Mouse (Mus musculus) adrenal gland, adult 2 months (tissue): Measurements from ENCODE around the gene Sema6d. TPM values are rescaled to one million over a fixed set of nuclear protein-coding genes. Genes with fewer than 3 reads are reported as not detected.
A peak's percentile ranks its signal among the peaks of the same experiment; 100 is the strongest.

Experiments
- DNase-seq: peaks from one replicate; pipeline ENCODE4 v3.0.0; 2021
- long read RNA-seq: library from polyadenylated mRNA; stranded (forward); transcript quantifications from one replicate; pipeline ENCODE4 v2.0.0, GENCODE M21; 2021
- polyA plus RNA-seq: library from polyadenylated mRNA; depleted of rRNA; stranded (reverse); fragments of >200 nt; gene quantifications from 2 replicates; pipeline ENCODE4 v1.2.3, GENCODE M21; 2012; rRNA removed
- total RNA-seq, 2 experiments: library from RNA; stranded (reverse); gene quantifications; 2 replicates each; pipeline ENCODE4 v1.2.3; 2021

The Sema6d gene
- total RNA-seq (1 to 10 TPM; 7.6 to 9.3 TPM), polyA plus RNA-seq (6.1 and 9.0 TPM in 2 replicates)
- long read RNA-seq, partial matches to known transcripts, result 0 of 2 reads
- long read RNA-seq, other reads (novel, unspliced or antisense), result 2 of 2 reads

DNA sequence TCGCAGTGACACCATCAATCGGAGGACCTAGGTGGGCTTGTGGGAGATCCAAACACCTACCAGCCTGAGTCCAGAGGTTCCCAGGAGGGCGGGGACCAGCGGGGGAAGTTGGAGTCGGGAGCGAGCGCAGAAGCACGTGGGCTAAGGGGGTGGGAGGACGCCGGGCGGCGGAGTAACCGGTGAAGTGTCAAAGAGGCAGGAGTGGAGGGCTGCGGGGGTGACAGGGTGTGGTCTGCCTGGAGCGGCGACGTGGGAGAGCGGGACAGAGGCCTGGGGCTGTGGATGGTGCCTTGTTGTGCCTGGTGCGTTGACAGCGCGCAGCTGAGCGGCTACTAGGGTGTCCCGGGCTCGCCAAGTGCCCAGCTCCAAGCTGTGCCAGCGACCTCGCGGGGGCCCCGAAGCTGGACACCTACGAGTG, at the start of gene Sema6d:
TSS of gene Sema6d (plus strand) at position 157 of the 418 bp plus-strand sequence.
- DNase-seq, result peak; percentile 3

DNA sequence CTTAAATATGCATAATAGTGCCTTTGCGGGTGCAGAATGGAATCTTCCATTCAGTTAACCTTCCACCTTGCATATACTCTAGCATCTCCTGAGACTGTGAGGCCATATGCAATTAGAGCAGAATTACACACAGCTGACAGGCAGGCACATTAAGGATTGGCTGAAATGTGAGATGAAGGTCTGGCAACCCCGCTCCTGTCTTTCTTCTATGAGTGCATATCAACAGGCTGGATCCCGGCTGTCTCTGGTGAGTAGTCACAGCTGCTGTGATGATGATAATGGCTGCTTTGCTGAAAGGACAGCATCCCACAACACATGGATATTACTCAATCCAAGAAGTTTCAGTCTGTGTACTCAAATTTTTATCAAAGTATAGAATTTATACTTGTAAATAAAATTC, 29.9 kb upstream of the Sema6d start:
- no peak for DNase-seq

DNA sequence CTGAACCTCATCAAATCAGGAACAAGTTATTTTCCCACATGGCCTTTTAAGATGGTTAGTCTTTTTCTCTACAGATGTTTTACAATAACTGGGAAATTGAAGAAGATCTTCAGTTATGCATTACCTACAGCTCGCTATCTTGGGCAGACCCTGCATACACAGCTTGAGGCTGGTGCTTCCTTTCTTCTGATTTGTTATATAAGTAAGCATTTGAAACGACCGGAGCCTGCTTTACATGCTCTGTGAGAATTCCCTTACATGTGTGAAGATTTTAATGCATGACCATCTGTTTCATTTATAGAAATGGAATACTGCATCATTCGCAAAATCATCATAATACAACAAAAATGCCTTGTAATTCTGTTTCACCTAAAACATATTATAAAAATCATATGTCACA, 21.4 kb upstream of the Sema6d start:
- no peak for DNase-seq

DNA sequence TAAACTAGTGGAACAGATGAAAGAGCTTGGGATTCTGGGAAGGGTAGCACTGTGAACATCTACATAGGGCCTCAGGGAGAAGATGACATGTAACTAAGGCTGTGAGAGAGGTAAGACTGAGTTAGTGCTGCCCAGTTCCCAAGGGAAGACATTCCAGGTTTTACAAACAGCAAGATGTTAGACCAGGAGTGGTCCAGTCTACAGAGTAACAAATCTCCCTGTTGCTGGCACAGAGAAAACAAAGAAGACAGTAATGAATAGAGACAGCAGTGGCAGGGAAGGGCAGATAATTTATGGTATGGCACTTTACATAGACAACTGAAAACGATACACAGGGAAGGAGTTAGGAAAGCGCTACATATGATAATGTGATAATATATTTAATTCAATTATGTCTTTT, 19.1 kb upstream of the Sema6d start:
- DNase-seq, result no peak

DNA sequence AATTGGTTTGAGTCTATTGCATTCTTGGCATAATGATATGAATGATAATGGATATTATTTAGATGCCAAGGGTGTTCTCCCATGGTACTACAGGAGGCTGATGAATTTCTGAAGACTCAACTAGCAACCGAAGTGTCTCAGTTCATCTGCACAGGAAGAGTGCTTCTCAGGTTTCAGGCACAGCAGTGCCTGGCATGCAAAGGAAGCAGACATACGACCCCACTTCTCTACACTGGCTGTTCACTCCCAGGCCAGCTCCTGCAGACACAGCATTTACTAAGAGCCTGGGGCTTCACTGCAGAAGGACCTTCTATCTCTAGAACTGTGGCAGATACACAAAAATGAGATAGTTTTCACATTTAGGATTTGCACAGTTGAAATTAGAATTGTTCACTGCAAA, 18.4 kb upstream of the Sema6d start:
- no peak for DNase-seq

DNA sequence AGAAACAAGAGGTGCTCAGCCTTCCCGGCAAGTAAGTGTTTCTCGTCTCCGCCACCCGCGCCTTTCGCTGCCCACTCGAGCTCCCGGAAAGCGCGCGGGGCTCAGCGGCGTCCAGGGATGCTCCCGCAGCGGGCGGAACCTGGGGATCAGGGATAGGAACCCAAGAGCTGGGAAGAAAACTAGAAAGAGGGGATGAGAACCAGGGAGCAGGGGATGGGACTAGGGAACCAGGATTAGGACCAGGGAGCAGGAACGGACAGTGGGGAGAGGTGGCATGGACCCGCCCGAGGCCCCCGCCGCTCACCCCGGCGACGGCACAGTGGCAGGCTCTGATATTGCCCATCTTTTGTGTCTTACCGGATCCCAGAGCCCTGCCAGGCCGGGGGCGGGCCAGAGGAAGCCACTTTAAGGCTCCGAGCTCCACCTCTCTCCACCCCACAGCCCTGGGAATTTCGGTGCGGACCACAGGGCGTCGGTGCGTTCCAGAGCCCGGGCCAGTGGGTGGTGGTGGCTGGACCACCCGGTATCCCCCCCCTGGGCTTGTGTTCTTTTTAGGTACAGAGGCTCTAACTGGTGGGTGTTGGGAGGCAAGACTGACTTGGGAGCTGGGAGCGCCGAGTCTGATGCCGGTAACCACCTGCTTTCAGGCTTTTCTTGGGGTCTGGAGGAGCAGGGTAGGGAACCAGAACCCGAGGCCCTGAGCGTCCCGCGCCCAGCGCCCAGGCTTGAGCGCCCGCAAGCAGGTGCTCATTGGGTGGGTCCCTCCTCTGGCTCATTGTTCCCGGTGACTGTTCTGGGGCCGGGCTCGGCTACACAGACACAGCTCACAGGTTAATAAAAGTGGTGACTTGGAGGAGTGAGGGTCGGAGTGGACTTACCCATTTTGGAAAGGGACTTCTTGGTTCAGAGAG, 717 bp downstream of the Sema6d start:
- DNase-seq, result peak; percentile 1

DNA sequence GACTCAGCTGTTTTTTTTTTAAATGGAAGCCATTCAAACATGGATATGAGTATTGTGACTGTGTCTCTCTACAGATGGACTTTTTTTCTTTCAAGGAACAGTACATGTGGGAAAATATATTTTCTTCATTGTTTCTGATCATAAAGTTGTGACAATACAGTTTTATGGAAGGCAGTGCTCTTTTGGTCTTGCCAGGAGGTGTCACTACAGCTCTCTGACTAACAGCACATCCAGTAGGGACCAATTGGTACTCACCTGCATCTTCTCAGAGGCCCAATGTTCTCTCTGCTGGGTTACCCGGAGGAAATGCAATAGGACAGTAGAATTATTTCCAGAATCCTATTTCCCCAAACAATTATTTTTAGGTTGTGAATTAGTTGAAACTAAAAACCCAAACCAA, 9.9 kb downstream of the Sema6d start:
- no peak for DNase-seq

DNA sequence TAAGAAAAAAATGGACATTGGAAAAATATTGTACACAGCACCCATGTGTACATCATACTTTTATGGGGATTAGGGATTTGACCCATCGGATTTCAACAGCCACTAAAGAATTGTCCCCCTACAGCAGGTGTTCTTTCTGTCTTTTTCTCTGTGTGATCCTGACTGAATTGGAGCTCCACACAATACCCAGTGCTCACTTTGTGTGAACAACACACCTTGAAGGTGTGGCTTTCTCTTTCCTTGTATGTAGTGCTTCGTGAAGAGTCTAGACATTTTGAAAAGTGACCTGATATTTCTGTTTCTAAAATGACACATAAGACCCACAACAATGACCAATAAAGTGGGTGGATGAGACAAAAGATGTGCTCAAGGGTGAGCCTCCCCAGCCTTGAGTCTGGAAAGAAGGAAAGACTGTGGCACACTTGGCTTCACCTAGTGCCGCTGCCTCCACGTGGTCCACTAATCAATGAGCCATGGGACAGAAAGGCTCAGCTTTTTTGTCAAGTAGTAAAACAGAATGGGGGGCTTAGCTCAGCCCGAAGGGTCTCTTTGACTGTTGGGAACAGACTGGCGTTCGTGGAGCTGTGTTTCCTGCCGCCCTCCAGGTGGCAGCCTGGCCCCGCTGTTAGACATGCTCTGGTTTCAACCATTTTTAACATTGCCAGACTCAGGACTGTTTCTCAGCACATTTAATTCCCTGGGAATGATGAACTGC, 10.9 kb downstream of the Sema6d start:
- DNase-seq, result peak; percentile 34

DNA sequence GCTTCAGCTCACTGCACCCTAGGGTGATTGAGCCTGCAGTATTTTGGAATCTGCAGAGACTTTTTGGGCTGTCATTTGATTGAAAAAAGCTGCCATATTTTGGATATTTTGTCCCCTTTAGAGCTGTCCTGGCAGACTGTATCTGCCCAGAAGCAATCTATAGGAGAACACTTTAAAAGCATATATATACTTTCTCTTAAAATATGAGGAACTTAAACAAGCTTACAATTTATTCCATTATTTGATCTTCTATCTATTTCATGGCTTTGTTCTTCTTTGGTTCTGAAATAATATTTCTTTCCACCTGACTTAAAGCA, 11.4 kb downstream of the Sema6d start:
- no peak for DNase-seq

DNA sequence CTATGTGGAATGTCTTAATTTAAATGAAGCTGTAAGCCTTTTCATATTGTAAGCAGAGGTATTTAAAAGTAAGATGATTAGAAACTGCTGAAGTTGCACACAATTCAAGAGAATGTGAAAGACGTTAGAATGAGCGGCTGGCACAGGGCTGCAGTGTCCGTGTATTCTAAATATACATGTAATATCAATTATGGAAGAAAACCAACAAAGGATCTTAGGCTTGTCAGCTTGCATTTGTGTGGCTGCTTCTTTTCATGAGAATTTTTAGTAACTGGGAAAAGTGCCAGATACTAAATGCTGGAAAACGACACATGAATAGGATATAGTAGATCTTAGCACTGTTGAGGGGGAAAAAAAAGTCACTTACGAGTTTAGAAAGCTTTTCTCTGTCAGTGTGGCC, 11.8 kb downstream of the Sema6d start:
- DNase-seq, result no peak

DNA sequence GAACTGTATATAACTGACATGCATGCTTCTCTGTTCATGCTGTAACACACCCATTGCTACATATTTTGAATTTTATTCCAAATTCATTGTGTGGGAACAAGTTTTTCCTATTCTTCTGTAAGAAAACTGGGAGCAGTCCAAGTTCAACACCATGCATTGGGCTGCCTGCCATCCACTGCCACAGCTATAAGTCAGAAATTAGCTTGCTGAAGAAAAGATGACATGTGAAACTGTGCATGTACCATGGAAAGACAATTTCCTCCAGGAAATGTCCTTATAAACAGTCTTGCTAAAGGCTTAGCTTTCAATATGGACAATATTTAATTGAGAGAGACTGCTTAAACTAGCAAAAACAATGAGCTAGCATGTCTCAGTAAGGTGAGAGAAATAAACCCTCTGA, 13.5 kb downstream of the Sema6d start:
- no peak for DNase-seq

DNA sequence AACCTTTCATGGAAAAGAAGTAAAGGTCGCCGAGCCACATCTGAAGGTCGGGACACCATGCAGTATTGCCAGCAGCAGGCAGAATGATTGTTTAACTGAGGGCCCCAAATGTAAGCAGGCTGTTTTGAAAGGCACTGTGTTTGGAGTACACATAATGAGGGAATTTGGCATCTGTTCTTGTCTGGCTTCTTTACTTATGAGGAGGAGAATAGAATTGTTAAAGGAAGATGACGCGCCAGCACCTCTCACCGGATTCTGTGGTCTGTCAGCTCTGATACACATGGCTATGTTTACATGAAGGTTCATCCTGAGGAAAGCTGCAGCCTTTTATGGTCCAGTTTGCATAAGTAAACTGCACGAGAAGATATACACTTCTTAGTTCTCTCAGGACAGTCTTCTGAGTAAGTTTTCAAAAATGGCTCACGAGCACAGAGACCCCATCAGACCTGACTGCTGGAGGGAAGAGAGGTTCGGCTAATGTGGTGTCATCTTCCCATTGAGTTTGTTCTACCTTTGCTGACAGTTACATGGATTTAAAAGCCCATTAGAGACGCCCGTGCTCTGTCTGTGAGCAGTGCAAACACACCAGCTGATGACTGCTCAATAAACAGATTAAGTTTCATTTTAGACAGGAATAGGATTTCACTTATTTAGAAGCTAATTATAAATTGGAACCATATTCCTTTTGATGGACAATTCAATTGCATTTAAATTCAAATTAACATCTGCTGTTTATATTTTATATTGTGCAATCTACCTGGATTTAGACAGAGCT, 28.9 kb downstream of the Sema6d start:
- DNase-seq, result no peak

DNA sequence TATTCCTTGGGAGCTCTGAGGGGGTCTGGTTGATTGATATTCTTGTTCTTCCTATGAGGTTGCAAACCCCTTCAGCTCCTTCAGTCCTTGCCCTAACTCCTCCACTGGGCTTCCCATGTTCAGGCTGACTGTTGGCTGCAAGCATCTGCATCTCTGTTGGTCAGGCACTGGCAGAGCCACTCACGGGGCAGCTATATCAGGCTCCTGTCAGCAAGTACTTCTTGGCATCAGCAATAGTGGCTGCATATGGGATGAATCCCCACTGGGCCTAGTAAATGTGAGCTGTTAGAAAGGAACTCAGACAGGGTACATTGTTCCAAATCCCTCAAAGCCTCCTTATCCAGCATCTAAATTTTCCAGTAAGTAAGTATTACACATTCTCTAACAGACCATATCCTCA, 30.6 kb downstream of the Sema6d start:
- DNase-seq, result no peak

DNA sequence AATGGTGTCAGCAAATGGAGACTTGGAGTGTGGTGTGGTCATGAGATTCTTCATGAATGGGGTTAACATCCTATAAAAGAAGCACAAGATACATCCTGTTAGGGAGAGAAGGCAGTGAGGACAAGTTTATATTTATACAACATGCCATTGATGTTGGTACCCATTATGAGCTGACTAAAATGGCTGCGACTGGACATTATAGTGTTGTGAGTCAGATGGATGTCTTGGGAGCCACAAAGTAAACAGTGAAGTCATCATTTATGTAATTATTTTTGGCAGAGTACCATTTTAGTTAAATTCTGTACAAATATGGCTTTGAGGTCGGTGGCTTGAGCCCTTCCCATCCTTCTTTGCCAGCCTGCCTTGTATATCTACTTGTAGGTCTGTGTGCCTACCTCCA, 31.8 kb downstream of the Sema6d start:
- DNase-seq, result no peak

DNA sequence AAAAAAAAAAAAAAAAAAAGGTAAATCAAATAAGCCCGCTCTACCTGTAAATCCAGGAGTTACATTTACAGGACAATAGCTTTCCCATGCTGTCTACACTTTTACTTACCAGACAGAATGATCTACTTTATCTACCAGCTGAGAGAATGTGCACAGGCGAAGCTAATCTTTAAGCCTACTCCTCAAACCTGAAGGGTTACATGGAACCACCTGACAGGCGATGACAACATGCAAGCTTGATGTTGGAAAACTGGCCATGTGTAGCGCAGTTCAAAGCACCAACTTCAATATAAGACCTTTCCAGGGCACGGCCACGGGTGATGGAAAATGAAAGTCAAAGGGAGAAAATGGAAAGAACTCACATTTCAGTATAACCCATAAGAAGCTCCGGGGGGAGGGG, 35.7 kb downstream of the Sema6d start:
- DNase-seq, result no peak

DNA sequence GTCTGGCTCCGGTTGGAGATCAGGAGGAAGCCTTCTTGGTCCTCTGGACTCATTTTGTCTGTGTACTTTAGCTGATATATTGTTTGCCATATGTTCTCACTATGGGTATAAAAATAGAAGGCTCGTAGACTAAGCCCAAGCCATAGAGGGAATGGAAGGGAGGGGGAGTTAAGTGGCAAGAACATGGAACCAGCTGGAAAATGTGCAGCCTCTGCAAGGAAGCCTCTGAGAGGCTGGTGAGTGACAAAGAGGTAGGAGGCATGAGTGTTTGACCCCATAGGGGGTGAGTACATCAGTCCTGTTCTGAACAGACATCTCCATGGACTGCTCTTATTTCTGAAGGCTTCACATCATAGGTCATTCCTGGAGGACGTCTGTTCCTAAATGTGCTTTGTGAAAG, 37.1 kb downstream of the Sema6d start:
- DNase-seq, result no peak

DNA sequence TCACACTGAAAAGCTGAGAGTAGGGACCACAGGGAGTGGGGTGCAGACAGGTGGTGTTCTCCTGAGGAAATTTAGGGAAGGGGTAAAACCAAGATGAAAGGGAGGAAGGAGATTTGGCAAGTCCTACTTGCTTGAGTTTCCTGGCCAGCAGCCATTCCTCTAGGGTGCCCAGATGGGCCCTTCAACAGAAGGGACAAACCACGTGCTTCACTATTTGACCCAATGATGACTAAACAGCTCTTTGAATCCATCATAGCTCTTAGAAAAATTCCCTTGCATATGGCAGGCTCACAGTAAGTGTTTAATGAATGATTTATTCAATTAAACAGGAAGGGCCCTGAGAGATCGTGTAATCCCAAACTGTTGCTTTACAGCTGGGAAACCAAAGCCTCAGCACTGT, 41.1 kb downstream of the Sema6d start:
- no peak for DNase-seq

DNA sequence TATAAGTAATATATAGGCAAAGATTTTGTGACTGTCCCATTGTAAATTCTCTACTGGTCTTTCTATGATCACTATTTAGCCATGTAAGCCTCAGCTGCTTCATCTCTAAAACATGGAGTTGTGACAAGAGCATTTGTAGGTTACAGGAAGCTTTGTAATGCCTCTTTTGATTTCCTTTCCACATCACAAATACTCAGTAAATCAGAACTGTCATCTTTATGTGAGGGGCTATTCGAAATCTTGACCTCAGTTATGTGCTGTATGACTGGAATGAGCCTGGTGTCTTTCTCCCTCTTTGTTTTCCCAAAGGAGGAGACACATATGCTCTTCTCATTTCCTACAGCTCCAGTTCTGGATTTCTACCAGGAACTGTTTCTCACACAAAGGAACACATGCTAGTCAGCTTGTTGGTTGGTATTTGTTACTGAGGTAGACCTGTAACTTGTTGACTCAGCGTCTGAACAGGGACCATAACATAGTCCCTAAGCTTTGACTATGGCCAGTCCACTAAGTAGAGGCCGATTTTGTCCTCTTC, 51.8 kb downstream of the Sema6d start:
- DNase-seq, result no peak

DNA sequence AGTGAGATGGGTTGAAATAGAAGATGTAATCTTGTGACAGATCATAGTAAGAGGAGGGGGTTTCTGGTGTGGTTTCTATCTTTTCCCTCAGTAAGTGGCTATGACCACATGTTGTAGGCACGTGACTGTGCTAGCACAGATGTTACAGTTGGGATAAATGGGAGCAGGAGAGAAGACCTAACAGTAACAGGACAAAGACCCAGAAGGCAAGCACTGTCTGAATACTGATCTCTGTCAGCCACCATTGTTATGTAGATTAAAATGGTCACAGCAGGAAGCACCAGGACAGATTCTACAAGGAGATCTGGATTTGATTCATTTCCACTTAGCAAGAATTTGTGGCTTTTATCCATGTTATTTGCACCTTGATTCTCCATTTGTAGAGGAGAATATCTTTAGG, 55.8 kb downstream of the Sema6d start:
- no peak for DNase-seq

DNA sequence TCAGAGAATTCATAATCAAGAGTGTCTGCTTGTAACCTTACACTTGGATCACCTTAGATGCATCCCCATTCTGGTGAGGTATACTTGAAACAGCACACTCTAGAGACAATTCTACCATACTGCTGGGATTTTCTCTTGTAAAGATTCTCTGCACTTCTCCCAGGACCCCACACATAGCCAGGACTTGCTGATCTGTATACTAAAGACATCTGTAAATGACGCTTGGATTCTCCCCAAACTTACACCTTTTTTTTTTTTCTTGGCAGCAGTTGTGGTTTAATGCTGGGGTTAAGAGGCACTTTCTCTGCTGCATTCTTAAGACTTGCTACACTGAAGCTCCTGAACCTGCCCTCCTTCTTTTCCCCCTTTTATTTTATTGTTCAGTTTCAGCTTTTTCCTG, 68.4 kb downstream of the Sema6d start:
- no peak for DNase-seq

DNA sequence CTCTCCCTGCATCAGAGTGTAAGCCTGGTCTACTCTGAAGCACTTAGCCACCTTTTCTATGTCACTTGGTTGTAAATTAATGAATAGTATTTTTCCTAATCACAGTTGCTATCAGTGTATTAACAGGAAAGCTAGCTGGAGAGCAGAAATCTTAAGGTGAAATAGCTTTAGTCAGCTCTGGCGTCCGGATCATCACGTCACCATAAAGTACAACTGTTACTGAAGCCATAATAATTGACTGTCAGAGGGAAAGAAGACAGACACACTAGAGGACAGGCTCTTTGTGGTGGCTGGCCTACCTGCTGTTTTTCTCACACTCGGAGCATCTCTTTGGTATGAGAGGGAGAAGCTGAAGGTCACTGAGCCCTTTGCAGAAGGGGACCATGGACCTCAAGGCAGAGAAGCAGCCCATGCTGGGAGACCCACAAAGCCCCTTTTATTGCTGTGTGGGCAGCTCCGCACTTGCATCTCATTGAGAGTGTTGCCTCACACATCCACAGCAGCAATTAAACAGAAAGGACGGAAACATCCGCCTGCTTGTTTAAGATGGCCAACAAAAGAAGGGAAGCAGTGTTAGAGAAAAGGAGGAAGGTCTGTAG, 72.3 kb downstream of the Sema6d start:
- no peak for DNase-seq

DNA sequence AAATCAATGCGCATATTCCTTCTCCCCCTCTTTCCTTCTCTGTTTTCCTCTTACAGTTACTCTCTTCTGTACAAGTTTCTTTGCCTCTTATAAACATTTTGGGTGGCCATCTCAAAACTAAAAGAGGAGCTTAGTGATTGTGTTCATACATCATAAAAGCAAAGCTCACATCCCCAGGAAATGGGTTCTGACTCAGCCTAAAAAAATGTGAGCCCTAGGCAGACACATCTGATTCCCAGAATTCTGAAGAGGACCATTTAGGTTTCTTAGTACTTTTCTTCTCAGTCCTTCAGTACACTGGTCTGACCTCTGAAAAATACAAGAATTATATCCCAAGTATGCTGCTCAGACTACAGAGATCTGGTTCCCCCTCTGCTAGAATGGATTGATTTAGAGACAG, 78.6 kb downstream of the Sema6d start:
- DNase-seq, result no peak
